Mouse (Mus musculus) erythroblast, embryonic 14.5 days (primary cell): Measurements from ENCODE around the gene Atrnl1.

Source experiments
- GATA1 ChIP-seq: IDR thresholded peaks from 2 replicates; pipeline ENCODE4 v1.6.1; 2012; ENCODE audit warnings: low read length, inconsistent platforms, mixed read lengths
- TAL1 ChIP-seq: IDR thresholded peaks from 3 replicates; pipeline ENCODE4 v1.6.1; 2012; ENCODE audit warnings: low read length, inconsistent platforms, mixed read lengths

- TF ChIP-seq TAL1, result no peak
- no peak for TF ChIP-seq GATA1
These were observed 343.3 kb downstream of the Atrnl1 start for GRCm38 (mm10) chr19:57954131-57954530.
